Mouse (Mus musculus) small intestine, adult 2 months (tissue): ENCODE measurements around the gene Mrps9. TPM values are rescaled to one million over a fixed set of nuclear protein-coding genes. Genes with fewer than 3 reads are reported as not detected.
"Not testable (repeated sequence)": the region's sequence is repeated elsewhere in the genome, so short reads cannot be mapped to it uniquely, and the experiment has no call there.

Source experiments
- H3K27ac ChIP-seq: fragments of 200-500 bp; 2 replicates; pipeline ENCODE4 v1.5.1; 2012; ENCODE audit warnings: low read depth, low read length, control low read depth, inconsistent platforms; ENCODE audit not compliant: insufficient read depth
- H3K27me3 ChIP-seq: fragments of 200-500 bp; 2 replicates; pipeline ENCODE4 v1.6.1; 2012; ENCODE audit warnings: mild to moderate bottlenecking, moderate library complexity, low read length, inconsistent platforms; ENCODE audit not compliant: control insufficient read depth, insufficient read depth
- H3K36me3 ChIP-seq: fragments of 200-500 bp; 2 replicates; pipeline ENCODE4 v1.6.1; 2012; ENCODE audit warnings: mild to moderate bottlenecking, low read length, control low read depth, inconsistent platforms; ENCODE audit not compliant: control insufficient read depth, insufficient read depth
- H3K4me1 ChIP-seq: fragments of 200-500 bp; 2 replicates; pipeline ENCODE4 v1.6.1; 2012; ENCODE audit warnings: low read length, inconsistent platforms, mixed read lengths; ENCODE audit not compliant: control insufficient read depth, insufficient read depth, insufficient read length
- H3K4me3 ChIP-seq: fragments of 200-500 bp; 2 replicates; pipeline ENCODE4 v1.5.1; 2012; ENCODE audit warnings: low read depth, mild to moderate bottlenecking, control low read depth, inconsistent platforms, low read length, moderate library complexity
- CTCF ChIP-seq: fragments of 200-500 bp; IDR thresholded peaks from 2 replicates; pipeline ENCODE4 v1.5.1; 2012; ENCODE audit warnings: low read depth, mild to moderate bottlenecking, control low read depth, inconsistent platforms, low read length, moderate library complexity, mixed read lengths; ENCODE audit not compliant: insufficient replicate concordance, insufficient read length; ENCODE audit errors: extremely low read depth
- POLR2A ChIP-seq: fragments of 200-500 bp; IDR thresholded peaks from 2 replicates; pipeline ENCODE4 v1.6.1; 2012; ENCODE audit warnings: low read depth, mild to moderate bottlenecking, control low read depth, inconsistent platforms, low read length, moderate library complexity
- WGBS: fragments of 180-500 bp; shearing (Covaris S2); methylation state at CpG from one replicate; pipeline ENCODE4 v1.1.7; 2018; 5-methylcytosine and 5-hydroxymethylcytosine counted together
- polyA plus RNA-seq: library from polyadenylated mRNA; depleted of rRNA; stranded (reverse); fragments of >200 nt; gene quantifications from 2 replicates; pipeline ENCODE4 v1.2.3, GENCODE M21; 2012

Mrps9 gene
- polyA plus RNA-seq, 1 experiment, result 16.2 TPM

DNA sequence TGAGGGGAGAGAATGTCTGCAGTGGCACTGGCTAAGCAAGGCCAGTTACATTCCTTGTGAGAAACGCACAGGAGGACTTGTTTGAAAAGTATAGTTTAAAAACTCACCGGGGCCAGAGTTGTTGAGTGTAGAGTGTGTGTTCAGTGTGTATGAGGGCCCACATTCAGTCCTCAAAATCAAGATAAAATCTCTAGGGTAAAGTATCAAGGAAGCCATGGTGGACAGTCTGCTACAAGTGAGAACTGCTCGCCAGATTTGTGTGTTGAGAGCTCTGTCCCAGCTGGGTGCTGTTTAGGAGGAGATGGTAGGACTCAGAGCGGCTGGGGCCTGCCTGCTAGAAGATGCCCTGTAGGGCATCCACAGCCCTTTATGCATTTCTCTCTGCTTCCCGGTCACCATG lies 27.8 kb downstream of the Mrps9 start:
- Histone ChIP-seq H3K27me3 (no peaks in the 10 kb centered on the region), H3K4me1 (no peaks in the 10 kb centered on the region), H3K4me3 (no peak overlapping the region), H3K36me3 (peaks cover 2% of the 10 kb centered on the region; the same call in 1 of the 2 replicates), H3K27ac (no peak overlapping the region)
- TF ChIP-seq POLR2A (no peak), CTCF (no peak)
- WGBS, result 90% methylated on average over 5 of the region's 5 CpGs

DNA sequence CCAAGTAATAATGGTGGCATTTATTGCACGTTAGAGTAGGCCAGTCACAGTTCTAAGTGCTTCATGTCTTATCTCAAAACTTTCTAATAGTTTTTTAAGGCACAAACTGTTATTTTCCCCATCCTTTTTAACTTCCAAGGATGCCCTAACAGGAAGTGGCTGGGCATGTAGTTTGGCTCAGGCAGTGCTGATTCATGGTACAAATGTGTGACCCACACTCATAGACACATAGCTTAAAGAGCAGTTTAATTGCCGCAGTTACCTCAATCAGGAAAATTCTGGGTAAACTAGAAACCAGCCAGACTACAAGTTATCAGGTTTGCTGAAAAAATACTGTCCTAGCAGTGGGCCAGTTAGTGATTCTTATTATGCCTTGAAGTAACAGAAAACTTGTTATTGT lies 31.2 kb downstream of the Mrps9 start:
- TF ChIP-seq POLR2A (no peak), CTCF (no peak)
- Histone ChIP-seq H3K4me3 (no peak overlapping the region), H3K36me3 (no peaks in the 10 kb centered on the region), H3K27me3 (no peaks in the 10 kb centered on the region), H3K4me1 (no peaks in the 10 kb centered on the region), H3K27ac (no peak overlapping the region)
- 78% methylated on average over 2 of the region's 2 CpGs for WGBS

DNA sequence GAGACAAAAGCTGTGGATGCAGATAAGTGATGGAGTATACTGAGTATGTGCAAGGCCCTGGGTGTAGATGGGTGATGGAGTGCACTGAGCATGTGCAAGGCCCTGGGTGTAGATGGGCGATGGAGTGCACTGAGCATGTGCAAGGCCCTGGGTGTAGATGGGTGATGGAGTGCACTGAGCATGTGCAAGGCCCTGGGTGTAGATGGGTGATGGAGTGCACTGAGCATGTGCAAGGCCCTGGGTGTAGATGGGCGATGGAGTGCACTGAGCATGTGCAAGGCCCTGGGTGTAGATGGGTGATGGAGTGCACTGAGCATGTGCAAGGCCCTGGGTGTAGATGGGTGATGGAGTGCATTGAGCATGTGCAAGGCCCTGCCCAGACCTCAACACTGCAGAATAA lies 32.4 kb downstream of the Mrps9 start:
- H3K4me1 ChIP-seq, H3K27me3 ChIP-seq, H3K27ac ChIP-seq, H3K36me3 ChIP-seq, H3K4me3 ChIP-seq: not testable (repeated sequence)
- WGBS, result 98% methylated on average over 2 of the region's 2 CpGs

DNA sequence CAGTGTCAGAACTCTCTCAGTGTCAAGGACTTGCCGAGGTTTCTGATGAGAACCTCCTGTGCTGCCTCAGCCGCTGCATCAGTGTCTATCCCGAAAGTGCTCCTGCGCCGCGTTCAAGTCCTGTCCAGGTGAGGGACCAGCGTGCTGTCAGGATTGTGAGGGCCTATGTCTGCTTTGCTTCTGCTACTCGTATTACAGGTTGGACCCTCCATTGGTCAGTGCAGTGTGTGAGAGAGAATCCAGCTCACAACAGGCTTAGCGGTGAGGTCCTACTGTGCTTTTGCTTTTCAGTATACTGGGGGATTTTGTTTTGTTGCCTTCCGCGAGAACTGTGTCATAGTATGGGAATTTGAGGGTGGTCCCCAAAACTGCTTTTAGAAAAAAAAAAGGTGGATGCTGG lies 36.8 kb downstream of the Mrps9 start:
- 94% methylated on average over 11 of the region's 11 CpGs for WGBS
- Histone ChIP-seq H3K27me3 (no peaks in the 10 kb centered on the region), H3K27ac (no peak overlapping the region), H3K36me3 (peaks cover 10% of the 10 kb centered on the region), H3K4me1 (no peaks in the 10 kb centered on the region), H3K4me3 (no peak overlapping the region)
- no peak for TF ChIP-seq POLR2A
- TF ChIP-seq CTCF, result no peak

DNA sequence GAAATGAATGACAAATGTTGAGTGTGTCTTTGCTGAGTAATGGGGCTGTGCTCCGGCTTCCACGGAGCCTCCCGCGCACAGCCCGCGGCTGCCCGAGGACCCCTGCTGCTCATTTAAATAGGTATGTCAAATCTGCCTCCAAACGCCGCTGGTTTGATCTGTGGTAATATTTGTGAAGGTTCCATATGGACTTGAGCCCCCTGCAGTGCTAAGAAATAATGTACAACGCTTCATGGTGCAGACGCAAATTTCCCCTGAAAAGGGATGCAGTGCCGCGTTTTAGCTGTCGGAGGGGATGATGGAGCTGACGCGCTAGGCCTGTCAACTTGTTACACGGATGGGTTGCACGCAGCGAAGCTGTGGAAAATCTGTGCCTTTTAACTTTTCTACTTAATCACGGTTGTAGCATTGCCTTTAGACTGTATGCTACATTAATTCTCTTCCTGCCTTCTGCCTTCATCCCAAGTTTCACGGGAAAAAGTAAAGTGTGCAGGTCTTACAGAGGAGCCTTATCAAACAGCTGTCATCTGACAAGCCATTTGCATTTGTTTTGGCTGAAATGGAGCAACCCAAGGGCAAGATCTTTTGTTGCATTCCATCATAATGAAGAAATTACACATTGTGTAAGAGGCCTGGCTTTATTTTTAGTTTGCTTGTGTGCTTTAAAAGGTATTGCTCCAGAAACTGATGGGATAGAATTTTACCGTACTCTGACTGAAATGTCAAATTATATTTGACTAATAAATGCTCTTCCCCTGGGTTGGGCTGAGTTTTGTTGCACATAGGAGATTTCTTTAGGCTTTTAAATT lies 37.7 kb downstream of the Mrps9 start:
- Histone ChIP-seq H3K27ac (no peak overlapping the region), H3K4me1 (no peaks in the 10 kb centered on the region), H3K36me3 (peaks cover 10% of the 10 kb centered on the region), H3K4me3 (no peak overlapping the region), H3K27me3 (no peaks in the 10 kb centered on the region)
- WGBS, result 87% methylated on average over 22 of the region's 22 CpGs
- TF ChIP-seq POLR2A (no peak), CTCF (no peak)

DNA sequence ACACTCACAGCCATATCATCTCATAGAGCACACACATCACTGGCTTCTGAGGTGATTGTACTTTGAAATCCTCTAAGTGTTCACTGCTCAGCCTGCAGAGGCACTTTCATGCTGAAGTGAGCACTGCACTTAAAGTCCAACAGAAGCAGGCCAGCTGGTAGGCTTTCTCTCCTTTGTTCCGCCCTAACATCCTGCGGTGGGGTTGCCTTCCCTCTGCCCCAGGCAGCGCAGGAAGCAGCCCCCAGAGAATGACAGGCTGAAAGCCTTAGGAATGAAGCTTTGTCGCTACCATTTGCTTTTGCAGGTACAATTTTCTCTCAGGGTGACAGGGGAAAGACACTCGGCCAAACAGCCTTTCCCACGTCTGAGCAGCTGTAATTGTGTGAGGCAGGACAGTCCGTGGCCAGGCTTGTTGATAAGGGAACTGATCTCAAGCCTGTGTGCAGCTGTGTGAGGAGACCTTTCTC lies 38.4 kb downstream of the Mrps9 start:
- H3K4me3 ChIP-seq, result no peak overlapping the region
- no peak for TF ChIP-seq POLR2A
- TF ChIP-seq CTCF, result no peak
- H3K4me1 ChIP-seq, result no peaks in the 10 kb centered on the region
- H3K27me3 ChIP-seq, result no peaks in the 10 kb centered on the region
- H3K27ac ChIP-seq, result no peak overlapping the region
- 87% methylated on average over 7 of the region's 7 CpGs for WGBS
- peaks cover 10% of the 10 kb centered on the region for H3K36me3 ChIP-seq

DNA sequence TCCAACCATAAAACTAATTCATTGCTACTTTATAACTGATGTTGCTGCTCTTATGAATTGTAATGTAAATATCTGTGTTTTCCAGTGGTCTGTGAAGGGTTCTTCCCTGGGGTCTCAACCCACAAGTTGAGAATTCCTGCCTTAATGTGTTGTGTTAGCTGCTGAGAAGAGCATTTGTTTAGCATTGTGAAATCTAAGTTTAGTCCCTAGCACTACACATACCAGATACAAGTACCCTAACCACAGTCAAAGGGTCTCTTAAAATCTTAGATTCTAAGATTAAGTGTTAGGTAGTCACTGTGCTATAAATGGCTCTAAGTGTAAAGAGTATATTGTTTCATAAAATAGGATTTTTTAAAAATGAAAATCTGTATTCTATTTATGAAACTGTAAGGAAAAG lies 43.7 kb downstream of the Mrps9 start:
- H3K27me3 ChIP-seq, result no peaks in the 10 kb centered on the region
- no peak overlapping the region for H3K27ac ChIP-seq
- H3K36me3 ChIP-seq, result peaks cover 28% of the 10 kb centered on the region
- no peaks in the 10 kb centered on the region for H3K4me1 ChIP-seq
- H3K4me3 ChIP-seq, result no peak overlapping the region
- TF ChIP-seq CTCF, result no peak
- TF ChIP-seq POLR2A, result no peak
